Mouse (Mus musculus): ENCODE data around the gene Camk2g. TPM values are rescaled to one million over a fixed set of nuclear protein-coding genes. Genes with fewer than 3 reads are reported as not detected.

Camk2g gene
- polyA plus RNA-seq, 1 experiment from 2014 or later = 4.1 TPM

- Histone ChIP-seq H3K4me2 (ENCODE audit: low read depth, low read length) (no peak overlapping the region), H3K4me3 (ENCODE audit: low read depth, low read length) (no peak overlapping the region), H3K36me3 (ENCODE audit: control insufficient read depth, insufficient read depth) (no peaks in the 10 kb centered on the region; the same call in 1 of the 2 replicates), H3K27me3 (ENCODE audit: control insufficient read depth, insufficient read depth, low read depth, low read length) (no peaks in the 10 kb centered on the region), H3K9me3 (replicated peaks; ENCODE audit: control insufficient read depth, low read length) (no peaks in the 10 kb centered on the region), H3K9ac (ENCODE audit: low read depth, low read length) (no peak overlapping the region), H3K4me1 (ENCODE audit: control insufficient read depth, low read depth, low read length) (peaks cover 9% of the 10 kb centered on the region), H3K27ac (ENCODE audit: low read length) (no peak overlapping the region)
- ATAC-seq (ENCODE audit: low read depth) = no peak
- WGBS (ENCODE audit: insufficient replicate concordance) = 68% methylated on average over 6 of the region's 6 CpGs
Observed at GRCm38 (mm10) chr14:20783526-20783925, 10.4 kb downstream of the Camk2g start.

DNA sequence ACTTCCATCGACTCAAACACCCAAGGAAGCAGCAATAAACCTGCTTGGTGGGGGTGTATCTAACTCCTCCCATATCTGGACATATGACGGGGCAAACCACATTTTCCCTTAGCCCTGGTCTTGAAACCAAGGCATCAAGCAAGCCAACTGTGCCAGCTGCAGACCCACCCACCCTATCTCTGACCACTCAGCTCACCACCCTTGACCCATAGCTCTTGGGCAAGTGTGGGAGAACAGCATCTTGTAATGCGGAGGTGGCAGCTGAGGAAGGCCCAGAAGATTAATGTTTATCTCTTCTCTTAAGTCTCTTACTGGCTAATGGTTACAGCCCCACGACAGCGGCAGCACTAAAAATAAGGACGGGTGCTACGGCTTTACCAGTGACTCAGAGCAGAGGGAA is 11.0 kb downstream of the Camk2g start:
- WGBS (ENCODE audit: insufficient replicate concordance) = 56% methylated on average over 7 of the region's 7 CpGs
- Histone ChIP-seq H3K27ac (ENCODE audit: low read length) (no peak overlapping the region), H3K9ac (ENCODE audit: low read depth, low read length) (no peak overlapping the region), H3K9me3 (replicated peaks; ENCODE audit: control insufficient read depth, low read length) (no peaks in the 10 kb centered on the region), H3K4me1 (ENCODE audit: control insufficient read depth, low read depth, low read length) (peaks cover 9% of the 10 kb centered on the region), H3K4me2 (ENCODE audit: low read depth, low read length) (no peak overlapping the region), H3K27me3 (ENCODE audit: control insufficient read depth, insufficient read depth, low read depth, low read length) (no peaks in the 10 kb centered on the region), H3K36me3 (ENCODE audit: control insufficient read depth, insufficient read depth) (no peaks in the 10 kb centered on the region; the same call in 1 of the 2 replicates), H3K4me3 (ENCODE audit: low read depth, low read length) (no peak overlapping the region)
- no peak for ATAC-seq (ENCODE audit: low read depth)

GRCm38 (mm10) chr14:20780217-20780616 is 13.7 kb downstream of the Camk2g start:
- ATAC-seq (ENCODE audit: low read depth) = no peak
- Histone ChIP-seq H3K27me3 (ENCODE audit: control insufficient read depth, insufficient read depth, low read depth, low read length) (no peaks in the 10 kb centered on the region), H3K27ac (ENCODE audit: low read length) (no peak overlapping the region), H3K9ac (ENCODE audit: low read depth, low read length) (no peak overlapping the region), H3K36me3 (ENCODE audit: control insufficient read depth, insufficient read depth) (no peaks in the 10 kb centered on the region; the same call in 1 of the 2 replicates), H3K9me3 (replicated peaks; ENCODE audit: control insufficient read depth, low read length) (no peaks in the 10 kb centered on the region), H3K4me3 (ENCODE audit: low read depth, low read length) (no peak overlapping the region), H3K4me2 (ENCODE audit: low read depth, low read length) (no peak overlapping the region), H3K4me1 (ENCODE audit: control insufficient read depth, low read depth, low read length) (no peaks in the 10 kb centered on the region; the same call in 1 of the 2 replicates)
- 79% methylated on average over 8 of the region's 8 CpGs for WGBS (ENCODE audit: insufficient replicate concordance)

DNA sequence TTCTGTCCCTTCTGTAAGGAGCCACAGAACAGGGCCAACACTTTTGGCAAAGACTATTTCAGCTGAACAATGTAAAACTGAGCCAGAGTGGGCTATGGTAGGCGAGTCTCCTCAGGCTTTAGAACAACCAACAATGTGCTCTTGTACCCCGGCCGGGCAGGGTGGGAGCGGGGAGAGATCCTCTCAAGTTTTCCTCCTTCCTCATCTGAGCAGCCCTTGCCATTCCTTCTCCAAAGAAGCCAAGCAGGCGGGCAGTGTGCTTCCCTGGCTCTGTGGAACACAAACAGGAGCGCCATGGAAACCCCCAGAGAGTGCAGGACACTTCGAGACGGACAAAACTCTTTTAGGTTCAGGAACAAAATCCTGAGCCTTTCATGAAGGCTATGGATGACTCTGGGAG is 15.4 kb downstream of the Camk2g start:
- no peak overlapping the region for H3K27ac ChIP-seq (ENCODE audit: low read length)
- no peaks in the 10 kb centered on the region for H3K9me3 ChIP-seq (replicated peaks; ENCODE audit: control insufficient read depth, low read length)
- H3K27me3 ChIP-seq (ENCODE audit: control insufficient read depth, insufficient read depth, low read depth, low read length) = no peaks in the 10 kb centered on the region
- no peak for ATAC-seq (ENCODE audit: low read depth)
- WGBS (ENCODE audit: insufficient replicate concordance) = 84% methylated on average over 8 of the region's 8 CpGs
- no peak overlapping the region for H3K4me2 ChIP-seq (ENCODE audit: low read depth, low read length)
- no peaks in the 10 kb centered on the region for H3K4me1 ChIP-seq (ENCODE audit: control insufficient read depth, low read depth, low read length)
- no peak overlapping the region for H3K9ac ChIP-seq (ENCODE audit: low read depth, low read length)
- no peaks in the 10 kb centered on the region; the same call in 1 of the 2 replicates for H3K36me3 ChIP-seq (ENCODE audit: control insufficient read depth, insufficient read depth)
- H3K4me3 ChIP-seq (ENCODE audit: low read depth, low read length) = no peak overlapping the region

GRCm38 (mm10) chr14:20775661-20776060 is 18.2 kb downstream of the Camk2g start:
- Histone ChIP-seq H3K4me3 (ENCODE audit: low read depth, low read length) (no peak overlapping the region), H3K27me3 (ENCODE audit: control insufficient read depth, insufficient read depth, low read depth, low read length) (no peaks in the 10 kb centered on the region), H3K4me2 (ENCODE audit: low read depth, low read length) (no peak overlapping the region), H3K4me1 (ENCODE audit: control insufficient read depth, low read depth, low read length) (no peaks in the 10 kb centered on the region), H3K36me3 (ENCODE audit: control insufficient read depth, insufficient read depth) (no peaks in the 10 kb centered on the region; the same call in 1 of the 2 replicates), H3K9ac (ENCODE audit: low read depth, low read length) (no peak overlapping the region), H3K9me3 (replicated peaks; ENCODE audit: control insufficient read depth, low read length) (no peaks in the 10 kb centered on the region), H3K27ac (ENCODE audit: low read length) (no peak overlapping the region)
- ATAC-seq (ENCODE audit: low read depth) = no peak
- 46% methylated on average over 6 of the region's 6 CpGs for WGBS (ENCODE audit: insufficient replicate concordance)

- Histone ChIP-seq H3K9me3 (replicated peaks; ENCODE audit: control insufficient read depth, low read length) (no peaks in the 10 kb centered on the region), H3K9ac (ENCODE audit: low read depth, low read length) (no peak overlapping the region), H3K4me2 (ENCODE audit: low read depth, low read length) (no peak overlapping the region), H3K4me1 (ENCODE audit: control insufficient read depth, low read depth, low read length) (no peaks in the 10 kb centered on the region), H3K4me3 (ENCODE audit: low read depth, low read length) (no peak overlapping the region), H3K27ac (ENCODE audit: low read length) (no peak overlapping the region), H3K36me3 (ENCODE audit: control insufficient read depth, insufficient read depth) (no peaks in the 10 kb centered on the region; the same call in 1 of the 2 replicates), H3K27me3 (ENCODE audit: control insufficient read depth, insufficient read depth, low read depth, low read length) (no peaks in the 10 kb centered on the region)
- ATAC-seq (ENCODE audit: low read depth) = peak; percentile 39; the same call in 1 of the 2 replicates
- 56% methylated on average over 3 of the region's 3 CpGs for WGBS (ENCODE audit: insufficient replicate concordance)
Observed at GRCm38 (mm10) chr14:20773410-20773809, 20.5 kb downstream of the Camk2g start.

- no peaks in the 10 kb centered on the region; the same call in 1 of the 2 replicates for H3K36me3 ChIP-seq (ENCODE audit: control insufficient read depth, insufficient read depth)
- no peak overlapping the region for H3K4me3 ChIP-seq (ENCODE audit: low read depth, low read length)
- no peak overlapping the region for H3K27ac ChIP-seq (ENCODE audit: low read length)
- H3K4me2 ChIP-seq (ENCODE audit: low read depth, low read length) = no peak overlapping the region
- no peak for ATAC-seq (ENCODE audit: low read depth)
- no peaks in the 10 kb centered on the region for H3K4me1 ChIP-seq (ENCODE audit: control insufficient read depth, low read depth, low read length)
- H3K27me3 ChIP-seq (ENCODE audit: control insufficient read depth, insufficient read depth, low read depth, low read length) = no peaks in the 10 kb centered on the region
- H3K9ac ChIP-seq (ENCODE audit: low read depth, low read length) = no peak overlapping the region
- no peaks in the 10 kb centered on the region for H3K9me3 ChIP-seq (replicated peaks; ENCODE audit: control insufficient read depth, low read length)
- 31% methylated on average over 6 of the region's 6 CpGs for WGBS (ENCODE audit: insufficient replicate concordance)
Observed at GRCm38 (mm10) chr14:20772808-20773207, 21.1 kb downstream of the Camk2g start.

DNA sequence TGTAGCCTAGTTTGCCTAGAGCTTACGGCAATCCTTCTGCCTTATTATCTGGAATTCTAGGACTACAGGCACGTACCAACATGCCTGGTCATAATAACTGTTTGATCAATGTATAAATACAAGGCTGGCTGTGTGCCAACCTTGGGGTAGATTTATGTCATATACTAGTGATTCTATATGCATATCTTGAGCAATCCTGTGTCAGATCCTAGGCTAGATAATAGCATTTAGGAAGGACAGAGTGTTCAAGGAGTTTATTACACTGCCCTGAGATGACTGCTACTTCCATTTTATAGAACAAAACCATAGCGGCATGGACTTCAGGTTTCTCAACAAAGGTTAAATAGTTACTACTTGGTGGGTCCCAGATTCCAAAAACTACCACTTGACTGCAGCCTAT is 21.9 kb downstream of the Camk2g start:
- Histone ChIP-seq H3K9ac (ENCODE audit: low read depth, low read length) (no peak overlapping the region), H3K27me3 (ENCODE audit: control insufficient read depth, insufficient read depth, low read depth, low read length) (no peaks in the 10 kb centered on the region), H3K9me3 (replicated peaks; ENCODE audit: control insufficient read depth, low read length) (no peaks in the 10 kb centered on the region), H3K4me3 (ENCODE audit: low read depth, low read length) (no peak overlapping the region), H3K4me2 (ENCODE audit: low read depth, low read length) (no peak overlapping the region), H3K4me1 (ENCODE audit: control insufficient read depth, low read depth, low read length) (no peaks in the 10 kb centered on the region), H3K36me3 (ENCODE audit: control insufficient read depth, insufficient read depth) (no peaks in the 10 kb centered on the region), H3K27ac (ENCODE audit: low read length) (no peak overlapping the region)
- WGBS (ENCODE audit: insufficient replicate concordance) = 72% methylated on average over 3 of the region's 3 CpGs
- ATAC-seq (ENCODE audit: low read depth) = no peak

- Histone ChIP-seq H3K27me3 (ENCODE audit: control insufficient read depth, insufficient read depth, low read depth, low read length) (no peaks in the 10 kb centered on the region), H3K9me3 (replicated peaks; ENCODE audit: control insufficient read depth, low read length) (no peaks in the 10 kb centered on the region), H3K27ac (ENCODE audit: low read length) (no peak overlapping the region), H3K4me1 (ENCODE audit: control insufficient read depth, low read depth, low read length) (no peaks in the 10 kb centered on the region), H3K4me2 (ENCODE audit: low read depth, low read length) (no peak overlapping the region), H3K36me3 (ENCODE audit: control insufficient read depth, insufficient read depth) (peaks cover 4% of the 10 kb centered on the region; the same call in 1 of the 2 replicates), H3K9ac (ENCODE audit: low read depth, low read length) (no peak overlapping the region), H3K4me3 (ENCODE audit: low read depth, low read length) (no peak overlapping the region)
- no peak for ATAC-seq (ENCODE audit: low read depth)
- WGBS (ENCODE audit: insufficient replicate concordance) = 71% methylated on average over 5 of the region's 5 CpGs
Observed at GRCm38 (mm10) chr14:20768581-20768980, 25.3 kb downstream of the Camk2g start.
